Mouse (Mus musculus): ENCODE data around the gene Dnase1.

- TF ChIP-seq CTCF (conservative IDR thresholded peaks at IDR 0.05 in 1 of 2, IDR thresholded peaks at IDR 0.05 in 1 of 2; ENCODE audit: low read depth in 2 of 2, low read length in 2 of 2) (no peak), ZMIZ1 (IDR thresholded peaks at IDR 0.05; ENCODE audit: low read depth, low read length) (peak; percentile 89; the same call in 1 of the 2 replicates), POLR2A (IDR thresholded peaks at IDR 0.05; ENCODE audit: low read depth, low read length) (peak; percentile 98), POLR2AphosphoS2 (IDR thresholded peaks at IDR 0.05; ENCODE audit: low read depth, low read length) (no peak; the same call in 1 of the 2 replicates)
Observed at GRCm38 (mm10) chr16:4077384-4078061, 40.8 kb downstream of the Dnase1 start, which contains the start of gene Trap1.
